Mouse (Mus musculus) neural tube, embryonic 12.5 days (tissue): ENCODE measurements around the gene Cacna1g. TPM values are rescaled to one million over a fixed set of nuclear protein-coding genes. Genes with fewer than 3 reads are reported as not detected.
A peak's percentile ranks its signal among the peaks of the same experiment; 100 is the strongest.

Source experiments
- ATAC-seq: fragments of 200-750 bp; cut with Nextera tagmentation; 2 replicates; pipeline ENCODE4 v1.8.0; 2017; ENCODE audit warnings: low read depth, mild to moderate bottlenecking, moderate TSS enrichment, moderate library complexity; ENCODE audit not compliant: low FRiP score
- H3K27ac ChIP-seq: fragments of 300-500 bp; sonication (generic); 2 replicates; pipeline ENCODE4 v1.5.1; 2016
- H3K27me3 ChIP-seq: fragments of 300-500 bp; sonication (generic); replicated peaks from 2 replicates; pipeline ENCODE4 v1.6.1; 2016; ENCODE audit warnings: mild to moderate bottlenecking
- H3K36me3 ChIP-seq: fragments of 300-500 bp; sonication (generic); 2 replicates; pipeline ENCODE4 v1.6.1; 2016; ENCODE audit warnings: mild to moderate bottlenecking
- H3K4me1 ChIP-seq: fragments of 300-500 bp; sonication (generic); 2 replicates; pipeline ENCODE4 v1.6.1; 2016
- H3K4me2 ChIP-seq: fragments of 300-500 bp; sonication (generic); replicated peaks from 2 replicates; pipeline ENCODE4 v1.6.1; 2016; ENCODE audit warnings: mild to moderate bottlenecking
- H3K4me3 ChIP-seq: fragments of 300-500 bp; sonication (generic); 2 replicates; pipeline ENCODE4 v1.5.1; 2016
- H3K9ac ChIP-seq: fragments of 300-500 bp; sonication (generic); 2 replicates; pipeline ENCODE4 v1.6.1; 2016; ENCODE audit warnings: mild to moderate bottlenecking
- H3K9me3 ChIP-seq: fragments of 300-500 bp; sonication (generic); 2 replicates; pipeline ENCODE4 v1.6.1; 2016; ENCODE audit warnings: mild to moderate bottlenecking
- WGBS: fragments of 180-500 bp; shearing (Covaris S2); methylation state at CpG from one replicate; pipeline ENCODE4 v1.1.7; 2016; 5-methylcytosine and 5-hydroxymethylcytosine counted together
- polyA plus RNA-seq: library from polyadenylated mRNA; unstranded; fragments of >200 nt; fragmentation: Nextera tagmentation; extraction: Ambion mirVana; gene quantifications from 2 replicates; pipeline ENCODE4 v1.2.1, GENCODE M21; 2016

Gene Cacna1g
- polyA plus RNA-seq, 1 experiment from 2014 or later, result 12.0 TPM

GRCm38 (mm10) chr11:94475722-94476121 lies 1.7 kb upstream of the Cacna1g start:
- H3K36me3 ChIP-seq, result no peaks in the 10 kb centered on the region
- no peak overlapping the region for H3K9ac ChIP-seq
- H3K4me2 ChIP-seq, result peak overlapping the region; percentile 99; the same call in 1 of the 2 replicates
- 10% methylated on average over 11 of the region's 11 CpGs for WGBS
- H3K27ac ChIP-seq, result no peak overlapping the region
- no peaks in the 10 kb centered on the region for H3K9me3 ChIP-seq
- H3K4me1 ChIP-seq, result peaks cover 49% of the 10 kb centered on the region
- H3K27me3 ChIP-seq, result peaks cover 67% of the 10 kb centered on the region
- H3K4me3 ChIP-seq, result no peak overlapping the region
- ATAC-seq, result no peak

GRCm38 (mm10) chr11:94474544-94474910 lies 529 bp upstream of the Cacna1g start:
- Histone ChIP-seq H3K4me1 (peaks cover 61% of the 10 kb centered on the region), H3K9me3 (no peaks in the 10 kb centered on the region), H3K4me2 (peak overlapping the region; percentile 99), H3K9ac (no peak overlapping the region), H3K27ac (no peak overlapping the region), H3K36me3 (no peaks in the 10 kb centered on the region), H3K4me3 (peak overlapping the region; percentile 79), H3K27me3 (peaks cover 66% of the 10 kb centered on the region)
- 2% methylated on average over 11 of the region's 11 CpGs for WGBS
- no peak for ATAC-seq

- Histone ChIP-seq H3K27me3 (peaks cover 63% of the 10 kb centered on the region), H3K9me3 (no peaks in the 10 kb centered on the region), H3K27ac (0 out of 2 replicates have a peak overlapping the region, but pooled peaks have one; percentile 59), H3K9ac (peak overlapping the region; percentile 88), H3K4me2 (peak overlapping the region; percentile 99), H3K36me3 (no peaks in the 10 kb centered on the region), H3K4me3 (peak overlapping the region; percentile 79), H3K4me1 (peaks cover 75% of the 10 kb centered on the region)
- ATAC-seq, result peak; percentile 3; the same call in 1 of the 2 replicates
- under 1% methylated on average over 52 of the region's 52 CpGs for WGBS
Observed at GRCm38 (mm10) chr11:94472916-94473706, 887 bp downstream of the Cacna1g start.

- H3K4me3 ChIP-seq, result peak overlapping the region; percentile 79
- peak overlapping the region; percentile 99 for H3K4me2 ChIP-seq
- WGBS, result 2% methylated on average over 15 of the region's 15 CpGs
- H3K9me3 ChIP-seq, result no peaks in the 10 kb centered on the region
- H3K27me3 ChIP-seq, result peaks cover 57% of the 10 kb centered on the region
- H3K27ac ChIP-seq, result no peak overlapping the region
- no peaks in the 10 kb centered on the region for H3K36me3 ChIP-seq
- H3K9ac ChIP-seq, result peak overlapping the region; percentile 88
- H3K4me1 ChIP-seq, result peaks cover 81% of the 10 kb centered on the region
- ATAC-seq, result no peak
Observed at GRCm38 (mm10) chr11:94472585-94472915, 1.4 kb downstream of the Cacna1g start.

GRCm38 (mm10) chr11:94471740-94472584 lies 2.0 kb downstream of the Cacna1g start:
- 7% methylated on average over 17 of the region's 17 CpGs for WGBS
- H3K4me3 ChIP-seq, result peak overlapping the region; percentile 79
- no peak overlapping the region for H3K27ac ChIP-seq
- peak overlapping the region; percentile 99 for H3K4me2 ChIP-seq
- no peak for ATAC-seq
- no peaks in the 10 kb centered on the region for H3K36me3 ChIP-seq
- no peaks in the 10 kb centered on the region for H3K9me3 ChIP-seq
- H3K4me1 ChIP-seq, result peaks cover 85% of the 10 kb centered on the region
- peak overlapping the region; percentile 88 for H3K9ac ChIP-seq
- peaks cover 51% of the 10 kb centered on the region for H3K27me3 ChIP-seq

- 44% methylated on average over 7 of the region's 7 CpGs for WGBS
- Histone ChIP-seq H3K9me3 (no peaks in the 10 kb centered on the region), H3K27ac (no peak overlapping the region), H3K36me3 (no peaks in the 10 kb centered on the region), H3K27me3 (peaks cover 36% of the 10 kb centered on the region), H3K9ac (no peak overlapping the region), H3K4me2 (peak overlapping the region; percentile 99), H3K4me3 (no peak overlapping the region), H3K4me1 (peaks cover 84% of the 10 kb centered on the region)
- no peak for ATAC-seq
Observed at GRCm38 (mm10) chr11:94470391-94470790, 3.6 kb downstream of the Cacna1g start.

- peaks cover 84% of the 10 kb centered on the region for H3K4me1 ChIP-seq
- peak overlapping the region; percentile 99 for H3K4me2 ChIP-seq
- 24% methylated on average over 8 of the region's 9 CpGs for WGBS
- no peaks in the 10 kb centered on the region for H3K36me3 ChIP-seq
- no peak overlapping the region for H3K4me3 ChIP-seq
- peaks cover 27% of the 10 kb centered on the region; the same call in 1 of the 2 replicates for H3K27me3 ChIP-seq
- peak overlapping the region; percentile 77 for H3K27ac ChIP-seq
- H3K9me3 ChIP-seq, result no peaks in the 10 kb centered on the region
- no peak for ATAC-seq
- H3K9ac ChIP-seq, result peak overlapping the region; percentile 30; the same call in 1 of the 2 replicates
Observed at GRCm38 (mm10) chr11:94469136-94470064, 4.6 kb downstream of the Cacna1g start.

- 9% methylated on average over 4 of the region's 4 CpGs for WGBS
- Histone ChIP-seq H3K4me3 (no peak overlapping the region), H3K9me3 (no peaks in the 10 kb centered on the region), H3K27ac (peak overlapping the region; percentile 77; the same call in 1 of the 2 replicates), H3K27me3 (peaks cover 25% of the 10 kb centered on the region; the same call in 1 of the 2 replicates), H3K9ac (no peak overlapping the region), H3K4me1 (peaks cover 84% of the 10 kb centered on the region), H3K4me2 (peak overlapping the region; percentile 99), H3K36me3 (no peaks in the 10 kb centered on the region)
- peak; percentile 88 for ATAC-seq
Observed at GRCm38 (mm10) chr11:94468582-94469064, 5.4 kb downstream of the Cacna1g start.

GRCm38 (mm10) chr11:94466333-94466855 lies 7.6 kb downstream of the Cacna1g start:
- H3K27me3 ChIP-seq, result peaks cover 9% of the 10 kb centered on the region; the same call in 1 of the 2 replicates
- 90% methylated on average over 17 of the region's 17 CpGs for WGBS
- ATAC-seq, result no peak
- peaks cover 6% of the 10 kb centered on the region; the same call in 1 of the 2 replicates for H3K36me3 ChIP-seq
- H3K9me3 ChIP-seq, result no peaks in the 10 kb centered on the region
- no peak overlapping the region for H3K9ac ChIP-seq
- no peak overlapping the region for H3K27ac ChIP-seq
- no peak overlapping the region for H3K4me3 ChIP-seq
- H3K4me2 ChIP-seq, result no peak overlapping the region
- peaks cover 62% of the 10 kb centered on the region for H3K4me1 ChIP-seq

- H3K27ac ChIP-seq, result no peak overlapping the region
- 8% methylated on average over 2 of the region's 2 CpGs for WGBS
Observed at GRCm38 (mm10) chr11:94464170-94464569, 9.8 kb downstream of the Cacna1g start.

GRCm38 (mm10) chr11:94461856-94462255 lies 12.1 kb downstream of the Cacna1g start:
- Histone ChIP-seq H3K9me3 (no peaks in the 10 kb centered on the region), H3K4me2 (no peak overlapping the region), H3K36me3 (peaks cover 16% of the 10 kb centered on the region; the same call in 1 of the 2 replicates), H3K9ac (no peak overlapping the region), H3K27ac (no peak overlapping the region), H3K4me1 (peaks cover 18% of the 10 kb centered on the region), H3K27me3 (no peaks in the 10 kb centered on the region), H3K4me3 (no peak overlapping the region)
- ATAC-seq, result no peak
- WGBS, result 92% methylated on average over 11 of the region's 11 CpGs

More at GRCm38 (mm10) chr11:94464170-94464569, 9.8 kb downstream of the Cacna1g start:
- peaks cover 39% of the 10 kb centered on the region for H3K4me1 ChIP-seq
- no peaks in the 10 kb centered on the region for H3K9me3 ChIP-seq
- no peak overlapping the region for H3K9ac ChIP-seq
- no peak for ATAC-seq
- H3K27me3 ChIP-seq, result no peaks in the 10 kb centered on the region
- no peak overlapping the region for H3K4me3 ChIP-seq
- peaks cover 13% of the 10 kb centered on the region; the same call in 1 of the 2 replicates for H3K36me3 ChIP-seq
- H3K4me2 ChIP-seq, result no peak overlapping the region
